Mouse (Mus musculus) thymus, postnatal 36 days (tissue): Measurements from ENCODE around the gene Trim62.

Experiments used
- DNase-seq, 2 experiments: peaks; one replicate each; pipeline ENCODE4 v3.0.0; 2022; ENCODE audit warnings: mixed read lengths in 2 of 2

Trim62 gene

DNA sequence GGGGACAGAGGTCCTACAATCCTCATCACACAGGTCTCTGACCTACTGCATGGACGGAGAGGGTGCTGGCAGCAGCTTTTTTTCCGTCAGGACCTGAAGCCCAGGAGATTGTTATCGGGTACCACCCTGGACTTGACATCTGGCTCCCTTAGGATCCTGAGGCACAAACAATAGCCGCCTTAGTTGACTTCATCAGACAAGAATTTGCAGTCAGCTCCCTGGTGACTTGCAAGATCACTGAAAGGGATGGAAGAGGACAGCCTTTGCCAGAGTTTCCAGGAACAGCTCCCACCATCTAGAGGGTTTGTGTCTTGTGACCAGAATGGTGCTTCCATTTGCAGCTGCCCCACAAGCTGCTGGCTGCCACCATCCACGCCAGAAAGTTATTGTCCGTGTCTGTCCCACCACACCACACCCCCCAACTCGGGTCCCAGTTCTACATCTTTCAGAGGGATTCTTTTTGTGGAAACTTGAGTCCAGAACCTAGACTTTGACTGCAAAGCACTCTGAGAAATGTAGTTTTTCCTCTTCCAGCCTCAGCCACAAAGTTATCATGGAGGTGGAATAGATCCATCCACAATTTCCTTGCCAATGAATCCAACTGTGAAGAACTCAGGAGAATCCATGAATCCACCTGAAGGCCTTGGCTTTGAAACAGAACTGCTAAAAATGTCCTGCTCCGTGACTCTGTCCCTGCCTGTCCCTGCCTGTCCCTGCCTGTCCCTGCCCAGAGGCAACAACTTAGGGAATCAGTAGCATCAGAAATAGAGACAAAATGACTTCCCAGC, 27.1 kb downstream of the Trim62 start:
- no peak for DNase-seq

DNA sequence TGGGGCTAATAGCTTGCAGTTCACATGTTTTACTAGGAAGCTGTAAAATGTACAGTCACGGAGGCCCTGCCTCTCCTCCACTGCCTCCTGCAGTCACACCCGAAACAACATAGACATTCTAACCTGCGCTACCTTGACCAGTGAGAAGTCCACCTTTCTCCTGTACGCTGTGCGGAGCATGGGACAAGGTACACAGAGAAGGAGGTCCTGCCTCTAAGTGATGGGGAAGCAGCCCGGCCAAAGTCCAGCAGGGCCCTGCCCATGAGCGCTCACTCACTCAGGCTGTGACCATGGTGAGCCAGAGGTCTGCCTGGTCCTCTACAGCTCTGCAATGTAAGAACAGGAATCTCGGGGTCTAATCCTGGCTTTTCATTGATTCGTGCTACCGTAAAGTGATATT, 28.7 kb downstream of the Trim62 start:
- DNase-seq = no peak

DNA sequence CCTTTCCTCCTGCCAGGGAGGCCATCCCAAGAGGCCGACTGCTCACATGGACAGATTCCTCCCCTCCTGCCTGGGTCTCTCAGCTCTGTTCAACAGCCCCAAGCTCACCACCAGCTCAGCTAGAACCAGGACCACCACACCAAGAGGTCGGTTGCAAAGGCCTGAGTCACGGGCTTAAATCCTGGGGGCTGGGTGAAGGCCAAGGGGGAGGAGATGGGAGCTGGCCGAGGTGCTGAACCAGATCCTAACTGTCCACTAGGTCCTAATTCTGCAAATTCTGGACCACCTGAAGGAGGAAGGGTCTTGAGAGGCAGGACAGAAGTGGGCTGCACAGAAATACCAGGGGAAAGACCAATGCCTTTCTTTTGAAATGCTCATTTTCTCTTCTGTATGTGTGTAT, 30.4 kb downstream of the Trim62 start:
- no peak for DNase-seq

DNA sequence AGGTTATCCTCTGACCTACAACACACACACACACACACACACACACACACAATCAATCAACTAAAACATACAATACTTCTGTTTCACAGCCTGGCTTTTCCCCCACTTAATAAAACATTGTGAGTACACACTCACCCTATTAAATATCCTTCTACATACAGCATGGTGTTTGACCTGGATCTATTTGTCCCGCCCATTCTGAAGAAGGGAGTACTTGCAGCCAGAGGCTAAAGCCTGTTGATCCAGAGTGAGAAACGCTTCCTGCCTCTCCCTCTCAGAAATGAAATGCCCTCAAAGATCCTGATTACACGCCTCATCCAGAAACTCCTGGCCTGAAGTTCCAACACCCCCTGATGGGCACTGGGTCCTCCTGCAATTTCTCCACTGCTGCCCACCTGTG, 33.7 kb downstream of the Trim62 start:
- no peak for DNase-seq

DNA sequence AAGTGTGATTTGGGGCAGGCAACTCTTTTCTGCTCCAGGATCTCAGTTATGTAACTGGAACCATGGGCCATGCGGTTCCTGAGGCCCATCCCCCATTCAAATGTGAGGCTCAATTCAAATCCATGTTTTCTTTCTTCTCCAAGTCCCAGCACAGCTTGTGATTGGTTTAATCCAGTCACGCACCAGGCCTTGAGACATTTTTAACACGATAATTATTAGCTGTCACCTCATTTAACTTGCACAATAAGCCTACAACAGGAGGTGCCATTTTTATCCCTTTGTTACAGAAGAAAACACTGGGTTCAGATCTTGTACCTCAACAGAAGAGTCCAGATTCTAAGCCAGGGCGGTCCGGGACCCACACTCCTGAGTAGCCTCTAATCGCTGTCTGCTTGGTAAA, 34.4 kb downstream of the Trim62 start:
- no peak for DNase-seq

DNA sequence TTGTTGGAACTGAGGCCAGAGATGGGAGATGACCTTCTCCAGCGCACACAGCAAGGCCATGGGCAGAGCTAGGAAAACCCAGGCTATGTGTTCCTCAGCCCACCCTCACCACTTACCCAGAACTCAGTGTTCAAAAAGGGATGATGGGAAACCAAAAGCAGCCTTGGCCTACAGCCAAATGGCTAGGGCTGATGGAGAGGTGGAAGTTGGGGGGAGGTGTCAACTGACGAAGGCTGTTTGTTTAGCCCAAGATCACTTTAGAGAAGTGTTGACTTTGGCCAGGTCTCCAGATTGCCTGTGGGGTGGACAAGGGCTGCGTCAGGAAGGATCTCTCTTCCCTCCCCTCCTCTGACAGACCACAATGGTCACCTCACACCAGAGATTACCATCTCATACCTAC, 34.8 kb downstream of the Trim62 start:
- no peak for DNase-seq

DNA sequence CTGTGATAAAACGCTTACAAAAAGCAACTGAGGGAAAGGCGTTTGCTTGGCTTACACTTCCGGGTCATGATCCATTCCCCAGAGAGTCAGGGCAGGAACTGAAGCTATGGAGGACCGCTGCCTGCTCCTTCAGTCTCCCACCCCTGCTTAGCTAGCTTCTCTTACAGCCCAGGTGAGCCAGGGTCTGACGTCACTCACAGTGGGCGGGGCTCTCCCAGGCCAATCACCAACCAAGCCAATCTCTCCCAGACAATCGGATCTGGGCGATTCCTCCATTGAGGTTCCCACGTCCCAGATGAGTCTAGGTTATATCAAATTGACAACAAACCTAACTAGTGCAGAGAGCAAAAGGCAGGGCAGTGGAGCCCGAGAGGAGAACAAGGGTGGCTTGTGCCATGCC, 35.7 kb downstream of the Trim62 start:
- no peak for DNase-seq

DNA sequence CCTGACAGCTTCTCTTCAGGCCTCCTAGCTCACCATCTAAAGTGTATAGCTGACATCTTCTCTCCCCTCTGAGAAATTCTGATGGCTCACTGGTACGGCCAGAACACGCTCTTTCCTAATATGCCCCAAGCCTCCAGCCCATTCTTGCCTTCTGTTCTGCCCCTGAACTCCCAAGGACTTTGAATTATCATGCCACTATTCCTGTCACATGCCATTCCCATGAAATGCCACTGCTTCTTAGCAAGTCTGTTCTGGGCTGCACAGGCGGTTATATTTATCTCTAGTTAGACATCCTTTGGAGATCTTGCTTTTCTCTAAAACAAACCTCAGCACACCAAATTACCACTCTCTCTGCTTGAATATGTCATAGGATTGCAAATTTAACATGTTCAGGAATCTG, 40.2 kb downstream of the Trim62 start:
- DNase-seq = no peak

DNA sequence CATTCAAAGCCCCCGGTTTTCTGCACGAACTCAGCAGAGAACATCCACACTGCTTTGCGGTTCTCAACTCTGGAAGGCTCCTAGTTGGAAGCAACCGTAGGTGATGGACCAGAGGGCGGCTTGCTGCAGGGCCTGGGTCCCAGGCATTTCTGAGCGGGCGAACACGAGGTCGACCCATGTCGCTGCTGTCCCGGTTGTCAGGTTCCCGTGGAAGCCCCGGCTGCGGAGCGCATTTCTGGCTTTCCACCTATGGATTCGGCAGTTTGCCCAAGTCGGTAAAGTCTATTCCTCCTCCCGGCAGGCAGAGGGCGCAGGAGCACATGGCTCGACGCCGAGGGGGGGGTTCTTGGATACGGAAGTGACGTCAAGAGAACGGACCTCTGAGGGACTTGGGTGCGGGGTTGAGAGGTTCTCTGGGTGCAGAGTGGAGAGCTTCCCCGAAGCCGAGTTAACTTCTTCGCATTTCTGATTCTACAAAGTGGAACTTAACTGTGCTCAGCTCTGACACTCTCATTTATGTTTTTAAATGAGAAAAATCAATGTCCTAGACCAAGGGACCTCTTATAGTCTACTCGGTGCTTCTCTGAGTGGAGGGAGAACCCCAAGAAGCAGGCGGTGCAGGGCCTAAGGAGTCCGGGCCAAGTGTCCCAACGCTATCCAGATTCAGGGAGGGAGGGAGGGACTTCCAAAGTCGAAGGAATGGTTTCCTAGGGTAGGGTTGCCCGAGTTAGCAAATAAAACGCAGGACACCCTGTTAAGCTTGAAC, 41.6 kb downstream of the Trim62 start:
- peak; percentile 62 for DNase-seq

DNA sequence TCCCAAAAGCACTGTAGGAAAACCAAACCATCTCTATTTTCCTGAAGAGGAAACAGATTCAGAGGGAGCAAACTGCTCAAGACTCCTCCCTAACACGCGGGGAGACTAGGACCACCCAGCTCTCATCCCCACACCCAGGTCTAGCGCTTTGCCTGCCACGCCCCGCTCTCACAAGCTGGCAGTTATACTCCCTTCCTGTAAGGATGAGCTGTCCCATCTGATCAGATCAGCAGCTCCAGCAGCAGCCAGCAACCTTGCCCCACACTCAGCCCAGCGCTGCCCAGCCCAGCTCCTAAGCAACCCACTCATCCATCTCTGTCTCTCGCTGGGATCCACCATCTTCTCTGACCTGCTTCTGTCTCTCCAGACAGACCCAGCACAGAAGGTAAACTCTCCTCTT, 49.4 kb downstream of the Trim62 start:
- no peak for DNase-seq

DNA sequence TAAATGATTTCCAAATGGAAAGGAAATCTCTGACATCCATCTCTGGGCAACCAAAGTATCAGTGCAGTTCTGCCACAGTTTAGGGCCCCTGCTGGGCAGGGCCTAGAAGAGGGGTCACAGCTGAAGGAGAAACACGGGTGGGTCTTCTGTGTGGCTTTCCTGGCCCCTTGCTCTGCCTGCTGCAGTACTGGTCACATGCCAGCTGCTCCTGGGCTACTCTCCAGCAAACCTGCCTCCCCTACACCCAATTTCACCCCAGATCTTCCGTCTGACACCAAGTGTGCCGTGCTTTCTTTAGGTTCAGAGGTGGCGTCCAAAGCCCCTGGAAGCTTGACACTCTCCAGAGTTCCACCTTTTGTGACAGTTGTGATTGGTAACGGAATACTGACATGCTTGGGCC, 52.2 kb downstream of the Trim62 start:
- no peak for DNase-seq

DNA sequence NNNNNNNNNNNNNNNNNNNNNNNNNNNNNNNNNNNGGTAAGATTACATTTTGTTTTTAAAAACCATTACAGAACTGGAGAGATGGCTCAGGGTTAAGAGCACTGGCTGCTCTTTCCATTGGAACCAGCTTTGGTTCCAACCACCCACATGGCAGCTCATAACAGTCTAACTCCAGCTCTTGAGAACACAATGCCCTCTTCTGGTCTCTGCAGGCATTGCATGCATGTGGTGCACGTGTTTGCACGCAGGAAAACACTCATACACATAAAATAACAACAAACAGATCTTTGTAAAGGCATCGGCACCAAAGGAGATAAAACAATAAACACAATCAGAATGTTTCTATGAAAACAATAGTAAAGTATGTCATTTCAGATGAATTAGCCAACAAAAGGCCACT, 59.0 kb downstream of the Trim62 start:
- no peak for DNase-seq

DNA sequence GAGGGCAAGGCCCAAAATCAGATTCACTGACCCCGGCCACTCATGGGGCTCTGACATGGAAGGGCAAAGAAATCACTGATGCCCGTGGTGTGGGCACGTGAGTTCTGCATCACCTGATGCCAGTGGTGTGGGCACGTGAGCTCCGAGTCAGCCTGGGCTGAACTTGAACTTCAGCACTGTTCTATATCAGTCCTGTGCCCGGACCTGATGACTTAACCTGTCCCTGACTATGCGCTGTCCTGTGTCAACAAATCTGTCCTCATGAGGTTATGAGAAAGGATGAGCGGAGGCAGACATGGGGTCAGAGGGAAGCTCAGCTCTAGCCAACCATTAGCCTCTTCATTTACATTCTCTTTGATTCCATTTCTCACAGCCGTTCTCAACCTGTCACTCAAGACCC, 63.4 kb downstream of the Trim62 start:
- DNase-seq = no peak

DNA sequence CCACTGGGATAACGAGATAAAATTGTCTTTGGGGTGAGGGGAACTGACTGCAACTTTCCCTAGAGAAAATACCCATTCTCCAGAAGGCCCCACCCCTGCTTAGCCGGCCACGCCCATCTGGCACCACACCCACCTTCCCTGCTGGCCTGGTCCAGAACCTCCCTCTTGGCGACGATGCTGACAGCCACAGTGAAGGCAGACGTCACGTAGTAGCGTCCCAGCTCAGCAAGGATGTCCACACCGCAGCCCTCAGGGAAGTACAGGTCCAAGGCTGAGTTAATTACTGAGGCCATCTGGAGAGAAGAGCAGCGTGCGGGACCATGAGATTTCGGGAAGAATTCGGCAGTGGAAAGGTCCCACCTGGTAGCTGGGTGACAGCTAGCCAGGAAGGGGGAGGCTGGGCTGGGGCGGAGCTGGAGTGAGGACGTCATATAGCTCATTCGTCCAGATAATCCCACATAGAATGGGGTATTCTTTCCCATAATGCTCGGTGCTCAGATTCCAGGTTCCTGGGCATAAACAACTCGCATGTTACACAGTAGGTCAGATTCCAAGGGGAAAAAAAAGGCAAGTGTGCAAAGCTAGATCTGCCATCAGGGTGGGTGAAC, 64.0 kb downstream of the Trim62 start:
- no peak for DNase-seq

DNA sequence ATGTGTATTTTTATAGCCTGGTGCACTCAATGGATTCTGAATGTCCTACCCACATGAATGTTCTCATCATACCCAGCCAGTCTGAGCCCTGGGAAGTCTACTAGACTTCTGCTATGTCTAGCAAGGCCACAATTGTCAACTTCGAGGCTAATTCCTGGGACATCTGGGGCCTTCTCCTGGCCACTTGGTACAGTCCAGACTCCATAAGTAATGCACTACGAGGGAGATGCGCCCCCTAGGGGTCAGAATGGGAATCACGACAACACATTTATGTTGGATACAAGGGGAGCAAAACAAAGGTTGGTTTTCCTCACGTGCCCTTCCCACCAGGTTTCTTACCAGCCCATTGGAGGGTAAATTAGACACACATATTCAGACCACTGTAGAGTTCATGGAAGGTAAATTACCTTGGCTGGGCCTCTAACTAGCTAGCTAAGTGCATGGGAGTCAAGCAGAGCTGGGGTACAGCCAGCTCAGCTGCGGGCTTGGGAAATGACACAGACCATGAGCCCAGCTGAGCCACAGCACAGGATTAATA, 64.8 kb downstream of the Trim62 start:
- DNase-seq = peak; percentile 29 to 38

DNA sequence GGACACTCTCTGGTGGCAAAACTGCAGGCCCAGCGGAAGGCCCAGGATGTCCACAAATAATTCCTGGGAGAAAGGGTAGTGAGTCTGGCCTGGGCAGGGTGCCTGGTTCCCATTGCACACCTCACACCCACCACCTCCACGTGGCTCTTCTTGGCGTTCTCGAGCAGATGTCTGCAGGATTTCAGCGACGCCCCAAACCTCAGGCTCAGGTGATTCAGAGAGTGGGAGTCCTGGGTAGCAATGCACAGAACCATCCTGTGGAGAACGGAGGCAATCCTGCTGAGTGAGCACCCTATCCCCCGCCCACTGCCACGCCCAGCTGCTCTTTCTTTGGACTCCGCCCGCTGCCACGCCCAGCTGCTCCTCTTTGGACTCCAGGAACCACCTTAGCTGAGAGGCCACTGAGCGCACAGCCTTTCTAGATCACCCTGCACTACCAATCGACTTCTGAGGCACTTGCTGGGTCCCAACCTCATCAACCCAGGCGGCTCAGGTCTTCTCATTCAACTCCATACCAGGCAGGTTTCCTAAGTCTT, 66.2 kb downstream of the Trim62 start:
- DNase-seq = no peak

DNA sequence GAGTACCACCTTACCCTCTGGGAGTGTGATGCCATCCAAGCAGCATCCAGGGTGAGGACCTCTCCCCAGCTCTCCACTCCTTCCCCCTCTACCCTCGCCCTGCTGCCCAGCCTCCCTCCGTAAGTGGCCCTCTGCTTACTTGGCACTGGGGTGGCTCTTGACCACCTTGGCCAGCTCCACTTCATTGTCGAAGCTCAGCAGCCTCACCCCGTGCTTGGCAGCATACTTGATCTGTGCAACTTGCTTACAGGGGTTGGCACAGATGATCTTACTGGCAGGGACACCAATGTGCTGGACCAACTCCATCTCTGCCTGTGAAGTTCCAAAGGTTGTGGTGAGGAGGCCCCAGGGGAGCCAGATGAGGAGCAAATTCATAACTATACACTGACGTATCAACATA, 67.1 kb downstream of the Trim62 start:
- no peak for DNase-seq

DNA sequence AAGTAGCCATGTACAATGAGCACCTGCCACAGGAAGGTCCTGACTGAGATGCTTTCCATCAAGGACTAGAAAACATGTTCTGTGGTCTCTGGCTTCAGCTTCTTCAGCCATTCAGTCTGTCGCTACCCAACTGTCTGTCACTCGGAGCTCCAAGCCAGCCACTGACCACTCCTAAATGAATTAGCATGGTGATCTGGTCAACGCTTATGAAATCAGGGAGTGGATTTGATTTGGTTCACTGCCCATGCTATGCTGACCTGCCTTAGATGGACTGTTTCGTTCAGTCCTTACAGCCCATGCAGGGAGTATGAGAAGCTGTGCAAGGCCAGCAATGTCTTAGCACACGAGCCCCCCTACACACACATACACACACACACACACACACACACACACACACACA, 70.5 kb downstream of the Trim62 start:
- no peak for DNase-seq

DNA sequence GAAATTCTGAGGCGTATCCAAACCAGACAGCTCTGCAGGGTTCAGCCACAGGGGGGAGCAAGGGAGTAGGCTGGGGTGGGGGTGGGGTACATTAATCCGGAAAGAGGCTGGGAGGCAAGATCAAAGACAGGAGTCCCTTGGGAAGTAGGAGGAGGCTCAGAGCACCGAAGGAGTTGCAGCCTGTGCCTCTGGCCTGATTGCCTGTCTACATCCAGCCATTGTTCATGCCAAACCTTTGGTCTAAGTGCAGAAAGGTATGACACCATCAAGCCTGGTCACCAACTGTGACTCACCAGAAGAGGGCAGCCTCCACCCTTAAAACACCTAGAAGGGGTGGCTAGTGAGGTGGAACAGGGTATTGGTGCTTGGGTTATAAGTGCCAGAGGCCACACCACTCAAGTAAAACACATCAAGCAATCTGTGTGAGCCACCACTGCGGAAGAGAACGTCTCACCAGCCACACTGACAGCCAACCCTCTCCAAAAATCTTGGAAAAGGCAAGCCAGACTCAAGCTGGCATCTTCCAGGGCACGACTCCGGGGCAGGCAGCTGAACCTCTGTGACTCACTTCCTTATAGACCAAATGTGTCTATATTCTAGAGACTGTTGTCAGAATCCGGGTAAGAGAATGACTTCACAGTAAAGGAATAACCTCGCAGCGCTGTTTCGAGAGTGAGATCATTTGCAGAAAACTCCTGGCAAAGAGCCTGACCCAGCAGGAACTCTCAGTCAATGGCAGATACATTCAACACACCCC, 74.0 kb downstream of the Trim62 start:
- peak; percentile 31 to 36 for DNase-seq

DNA sequence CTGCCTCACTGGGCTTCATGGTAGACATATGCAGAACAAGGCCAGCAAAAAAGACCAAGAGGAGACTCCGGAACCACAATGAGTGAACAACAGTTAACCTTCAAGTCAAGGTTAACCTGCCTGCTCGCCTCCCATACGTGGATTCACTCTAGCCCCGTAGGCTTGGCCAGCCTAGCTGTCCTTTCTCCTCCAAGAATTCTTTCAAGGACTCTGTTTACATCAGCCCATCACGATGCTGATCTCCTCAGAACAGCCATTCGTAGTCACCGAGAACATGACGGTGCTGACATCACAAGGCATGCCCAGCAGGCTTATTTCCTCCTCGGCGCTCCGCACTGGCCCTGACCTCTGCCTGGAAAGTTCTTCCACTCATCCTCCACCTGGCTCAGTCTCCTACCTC, 74.8 kb downstream of the Trim62 start:
- no peak for DNase-seq

DNA sequence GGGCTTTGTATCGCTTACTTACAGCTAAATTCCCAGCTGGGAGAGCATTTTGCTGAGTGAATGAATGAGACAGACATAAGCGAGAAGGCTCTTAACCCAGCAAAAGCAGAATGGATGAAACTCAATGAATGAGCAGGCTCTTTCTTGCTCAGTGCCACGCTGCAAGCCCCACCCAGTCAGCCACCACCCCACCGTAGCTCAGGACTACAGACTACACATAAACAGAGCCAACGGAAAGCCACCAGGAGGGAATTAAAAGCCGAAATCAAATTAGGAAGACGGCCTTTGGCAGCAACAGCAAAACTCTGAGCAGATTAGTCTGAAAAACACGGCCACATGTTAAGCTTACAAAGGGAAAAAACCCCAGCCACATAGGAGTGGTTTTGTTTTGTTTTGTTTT, 75.5 kb downstream of the Trim62 start:
- no peak for DNase-seq

DNA sequence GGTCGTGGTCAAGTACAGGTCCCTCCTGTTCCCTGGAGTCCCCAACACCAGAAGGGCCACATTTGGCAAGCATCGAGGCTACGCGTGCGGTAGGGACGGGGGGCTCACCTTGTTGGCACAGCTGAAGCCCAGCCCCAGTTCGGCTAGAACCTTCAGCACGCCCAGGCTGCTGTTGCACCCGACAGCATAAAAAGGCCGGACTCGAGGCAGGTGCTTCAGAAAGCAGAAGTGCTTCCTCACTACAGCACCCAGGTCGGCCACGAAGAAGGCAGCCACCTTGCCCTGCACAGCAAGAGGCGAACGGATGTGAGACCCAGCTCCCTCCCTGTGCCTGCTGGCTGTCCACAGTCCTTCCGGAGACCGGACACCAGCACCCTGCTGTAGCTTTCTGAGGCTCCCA, 76.3 kb downstream of the Trim62 start:
- no peak for DNase-seq
